Mouse (Mus musculus) lung, adult 2 months (tissue): ENCODE results near the gene Adamts17.

Experiments used
- CTCF ChIP-seq: fragments of 200-500 bp; IDR thresholded peaks from 2 replicates; pipeline ENCODE4 v1.5.1; 2011; ENCODE audit warnings: mild to moderate bottlenecking, low read length, control low read depth; ENCODE audit not compliant: insufficient read depth
- POLR2A ChIP-seq: fragments of 200-500 bp; IDR thresholded peaks from 2 replicates; pipeline ENCODE4 v1.6.1; 2011; ENCODE audit warnings: low read depth, mild to moderate bottlenecking, control low read depth, low read length, borderline replicate concordance; ENCODE audit errors: extremely low read depth

- no peak for TF ChIP-seq CTCF
- TF ChIP-seq POLR2A, result no peak
These were observed 24.0 kb upstream of the Adamts17 start for GRCm38 (mm10) chr7:66815526-66815925.
